Mouse (Mus musculus) lung, adult 18-20 months (tissue): ENCODE results near the gene Rnaseh2b.

Experiments used
- DNase-seq, 2 experiments: peaks; one replicate each; pipeline ENCODE4 v3.0.0; 2022; ENCODE audit warnings: mixed read lengths in 2 of 2

The Rnaseh2b gene

DNA sequence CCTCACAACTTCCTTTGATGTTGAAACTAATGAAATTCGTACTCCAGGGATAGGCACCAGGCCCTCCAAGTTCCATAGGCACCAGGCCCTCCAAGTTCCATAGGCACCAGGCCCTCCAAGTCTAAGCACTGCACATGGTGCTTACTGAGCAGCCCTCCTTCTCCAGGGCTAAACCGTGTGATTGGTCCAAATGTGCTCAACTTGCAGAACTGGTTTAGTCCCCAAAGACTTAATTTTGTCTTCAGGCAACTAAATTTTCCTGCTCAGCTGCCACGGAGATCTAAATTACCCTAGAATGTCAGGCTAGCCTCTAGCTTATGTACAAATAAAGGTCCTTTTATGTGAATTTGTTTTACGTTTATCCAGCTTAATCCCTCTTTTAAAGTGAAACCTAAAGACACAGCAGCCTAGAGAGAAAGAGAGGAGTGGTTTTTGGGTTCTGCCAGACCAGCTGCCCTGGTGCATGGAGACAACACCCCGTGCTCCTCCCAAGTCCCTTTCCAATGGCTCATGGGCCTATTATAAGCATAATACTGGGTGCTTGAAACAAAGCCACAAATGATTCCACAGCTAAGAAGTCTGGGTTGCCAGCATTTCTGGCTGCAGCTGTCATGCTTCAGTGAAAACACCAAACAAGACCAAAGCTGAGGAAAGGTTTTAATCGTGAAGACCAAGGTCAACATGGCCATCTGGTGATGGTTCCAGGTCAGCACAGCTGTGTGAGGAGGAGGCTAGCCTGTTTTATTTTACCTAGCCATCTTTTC is 30.4 kb downstream of the Rnaseh2b start:
- DNase-seq: no peak

DNA sequence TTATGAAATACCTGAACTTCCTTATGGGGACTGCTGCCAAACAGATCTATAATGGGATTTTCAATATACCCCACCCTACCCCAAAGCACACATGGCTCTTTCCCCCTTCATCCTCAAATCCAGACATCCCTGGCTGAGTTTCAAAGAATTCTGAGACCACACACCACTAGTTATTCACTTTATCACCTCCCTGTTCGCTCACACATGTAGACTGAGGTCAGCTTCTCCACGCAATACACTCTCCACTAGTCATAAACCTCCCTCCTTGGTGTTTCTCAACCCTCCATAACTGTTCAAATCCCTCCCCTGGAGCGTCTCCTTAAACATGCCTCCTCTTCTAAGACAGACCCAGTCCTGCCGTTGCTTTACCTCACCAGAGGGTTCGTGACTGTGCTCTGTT is 31.1 kb downstream of the Rnaseh2b start:
- no peak for DNase-seq

DNA sequence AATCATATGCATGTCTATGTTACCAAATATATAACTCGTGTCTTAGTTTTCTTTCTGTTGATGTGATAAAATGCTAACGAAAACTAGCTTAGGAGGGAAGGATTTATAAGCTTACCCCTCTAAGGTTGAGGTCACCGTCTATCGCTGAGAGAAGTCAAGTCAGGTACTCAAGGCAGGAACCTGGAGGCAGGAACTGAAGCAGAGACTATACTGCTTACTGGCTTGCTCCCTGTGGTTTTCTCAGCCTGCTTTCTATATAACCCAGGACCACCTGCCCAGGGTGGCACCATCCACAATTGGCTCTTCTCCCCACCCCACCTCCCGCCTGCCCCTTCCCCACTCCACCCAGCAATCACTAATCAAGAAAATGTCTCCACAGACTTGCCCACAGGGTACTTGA is 32.6 kb downstream of the Rnaseh2b start:
- DNase-seq: no peak

DNA sequence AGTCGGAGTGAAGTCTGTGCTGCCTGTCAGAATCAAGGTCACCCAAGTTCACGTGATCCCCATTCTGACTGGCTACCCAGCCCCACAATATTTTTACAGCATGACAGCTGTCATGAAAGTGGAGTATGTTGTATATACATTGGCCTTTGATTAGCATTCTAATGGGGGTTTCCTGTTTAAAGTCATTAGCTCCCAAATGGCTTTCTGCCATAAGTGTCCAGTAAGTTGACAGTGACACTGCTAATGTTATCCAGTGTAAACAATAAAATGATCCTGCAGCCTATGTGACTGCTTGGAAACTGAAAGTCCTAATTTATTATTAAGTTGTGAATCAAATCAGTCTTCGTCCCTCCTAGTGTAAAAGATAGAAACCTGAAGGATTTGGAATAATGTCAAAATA is 33.6 kb downstream of the Rnaseh2b start:
- DNase-seq: no peak

DNA sequence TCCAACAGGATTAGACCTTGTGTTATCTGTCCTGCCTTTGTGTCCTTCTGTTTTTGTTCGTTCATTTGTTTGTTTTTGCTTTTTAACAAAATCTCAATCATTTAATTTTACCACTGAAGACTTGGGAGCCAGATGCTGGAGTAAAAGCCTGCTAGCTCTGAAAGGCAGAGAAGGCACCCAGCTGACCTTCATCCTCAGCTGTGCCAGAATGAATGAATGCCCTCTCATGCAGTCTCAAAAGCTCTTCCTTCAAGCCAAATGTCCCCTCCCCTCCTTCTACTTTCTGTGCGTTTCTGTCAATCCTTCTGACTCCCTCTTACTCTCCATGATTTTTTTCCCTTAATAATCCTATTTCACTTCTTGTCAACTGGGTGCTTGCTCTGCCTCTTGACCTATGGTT is 34.8 kb downstream of the Rnaseh2b start:
- DNase-seq: no peak

DNA sequence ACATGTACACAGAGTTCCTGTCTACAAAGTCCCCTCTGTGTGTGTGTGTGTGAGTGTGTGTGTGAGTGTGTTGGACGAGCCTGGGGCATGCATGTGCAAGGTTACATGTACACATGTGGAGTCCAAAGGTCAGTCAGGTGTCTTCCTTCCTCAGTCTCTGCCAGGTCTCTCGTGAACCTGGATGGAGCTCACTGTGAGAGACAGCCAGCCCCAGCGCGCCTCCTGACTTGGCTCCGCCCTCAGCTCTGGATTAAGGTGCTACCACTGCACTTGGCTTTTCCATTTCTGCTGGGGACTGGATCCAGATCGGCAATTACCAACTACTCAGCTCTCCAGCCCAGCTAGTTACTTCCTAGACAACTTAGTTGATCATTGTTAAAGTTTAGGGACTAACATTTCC is 36.2 kb downstream of the Rnaseh2b start:
- DNase-seq: no peak

DNA sequence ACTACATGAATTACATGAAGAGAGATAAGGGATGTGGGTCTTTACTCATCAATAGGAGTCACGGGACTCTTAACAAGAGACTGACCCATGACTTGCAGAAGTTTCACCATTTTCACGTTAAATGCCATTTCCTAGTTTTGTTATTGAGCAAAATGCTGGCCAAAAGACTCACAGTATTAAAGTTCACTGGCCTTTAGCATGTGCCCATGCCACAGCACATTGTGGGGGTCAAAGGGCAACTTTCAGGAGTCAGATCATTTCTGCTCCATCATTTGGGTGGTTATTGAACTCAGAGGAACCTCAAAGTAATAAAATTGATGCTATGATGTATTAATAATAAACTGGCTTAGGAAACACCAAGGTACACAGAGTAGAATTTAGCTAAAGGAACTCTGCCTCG is 37.2 kb downstream of the Rnaseh2b start:
- no peak for DNase-seq

DNA sequence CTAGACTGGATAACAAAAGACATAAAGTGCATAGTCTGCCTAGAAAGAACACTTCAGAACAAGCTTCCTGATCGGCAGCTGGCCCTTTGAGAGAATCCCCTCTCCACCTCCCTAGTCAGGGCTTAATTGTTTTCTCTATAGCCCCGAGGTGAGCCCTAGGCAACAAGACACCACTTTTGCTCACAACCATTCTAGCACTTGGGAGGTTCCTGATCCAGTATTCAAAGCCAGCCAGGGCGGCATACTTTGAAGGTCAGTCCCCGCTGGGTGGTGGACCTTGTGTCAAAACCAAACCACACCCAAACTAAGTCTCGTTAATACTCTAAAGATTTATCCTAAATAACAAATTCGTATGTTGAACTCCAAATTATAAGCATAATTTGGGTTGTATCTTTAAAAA is 39.1 kb downstream of the Rnaseh2b start:
- DNase-seq: no peak

DNA sequence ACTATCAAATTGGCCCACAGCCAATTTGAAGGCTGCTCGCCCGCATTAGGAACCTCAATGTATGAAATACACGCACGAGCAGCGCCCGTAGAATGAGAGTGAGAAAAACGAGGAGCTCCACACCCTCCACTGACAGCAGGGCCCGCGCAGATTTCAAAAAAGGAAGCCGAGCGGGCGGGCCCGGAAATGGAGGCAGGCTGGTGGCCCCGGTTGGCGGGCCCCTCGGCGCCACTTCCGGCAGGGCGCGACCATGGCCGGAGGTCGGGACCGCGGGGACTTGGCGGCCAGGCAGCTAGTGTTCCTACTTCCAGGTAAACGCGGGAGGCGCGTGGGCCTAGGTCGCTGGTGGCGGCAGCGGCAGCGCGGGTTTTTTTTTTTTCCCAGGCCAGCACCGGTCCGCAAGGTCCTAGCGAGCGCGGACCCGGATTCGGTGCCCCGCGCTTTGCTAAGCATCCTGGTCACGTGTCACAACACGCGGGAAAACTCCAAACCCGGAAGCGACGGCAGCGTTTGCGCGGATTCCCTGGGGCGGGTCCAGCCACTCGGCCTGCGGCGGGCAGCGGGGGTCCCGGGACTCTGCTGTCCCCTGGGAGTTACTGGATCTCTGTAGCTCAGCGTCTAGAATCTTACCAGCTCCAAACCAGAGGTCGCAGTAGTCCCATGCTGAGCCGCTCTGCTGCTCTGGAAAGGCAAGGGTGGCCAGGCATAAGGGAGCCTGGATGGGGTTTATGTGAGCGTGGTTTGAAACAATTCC is 39.7 kb downstream of the Rnaseh2b start:
- peak; percentile 83 to 88 for DNase-seq

DNA sequence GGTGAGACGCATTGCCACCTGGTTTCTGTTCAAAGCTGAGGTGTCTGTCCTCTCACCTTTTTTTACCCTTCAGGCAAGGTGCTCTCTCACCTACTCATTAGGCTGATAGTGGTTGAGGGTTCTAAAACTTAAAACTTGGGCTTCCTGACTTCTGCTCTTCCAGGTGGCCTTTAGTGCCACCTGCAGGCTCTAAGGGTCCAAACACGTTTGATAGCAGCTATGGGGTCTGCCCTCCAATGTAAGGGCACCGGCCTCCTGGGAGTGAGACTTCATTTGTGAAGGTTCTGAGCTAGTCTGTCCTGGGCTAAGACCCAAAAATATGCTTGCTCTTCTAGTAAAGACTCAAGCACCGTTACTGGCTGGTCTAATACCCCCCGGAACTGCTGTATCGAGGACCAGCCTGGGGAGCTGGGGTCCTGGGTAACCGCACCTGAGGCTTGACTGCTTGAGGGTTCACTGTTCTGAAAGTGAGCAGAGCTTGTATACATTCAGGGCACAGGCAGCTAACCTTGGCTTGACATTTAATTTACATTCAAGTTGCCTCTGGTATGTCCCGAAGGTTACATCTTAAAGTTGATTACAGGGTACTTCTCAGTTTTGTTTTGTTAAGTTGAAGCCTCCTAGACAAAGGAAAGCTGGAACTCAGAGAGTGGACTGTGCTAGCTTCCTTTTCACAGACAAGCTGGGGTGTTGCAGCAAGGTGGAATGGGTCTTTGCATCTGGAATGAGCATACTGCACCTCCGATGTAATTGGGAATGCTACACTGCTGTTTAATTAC is 41.7 kb downstream of the Rnaseh2b start:
- no peak for DNase-seq

DNA sequence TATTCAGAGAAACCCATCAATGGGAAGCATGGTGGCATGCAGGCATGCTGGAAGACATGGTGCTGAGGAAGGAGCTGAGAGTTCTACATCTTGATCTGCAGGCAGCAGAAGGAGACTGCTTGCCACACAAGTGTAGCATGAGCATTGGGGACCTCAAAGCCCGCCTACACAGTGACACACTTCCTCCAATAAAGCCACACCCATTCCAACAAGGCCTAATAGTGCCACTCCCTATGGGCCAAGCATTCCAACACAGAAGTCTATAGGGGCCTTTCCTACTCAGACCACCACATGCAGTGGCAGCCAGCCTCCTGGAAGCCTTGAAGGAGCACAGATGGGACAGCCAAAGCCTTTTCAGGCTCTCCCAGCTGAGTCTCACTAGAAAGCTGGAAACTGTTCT is 46.8 kb downstream of the Rnaseh2b start:
- no peak for DNase-seq

DNA sequence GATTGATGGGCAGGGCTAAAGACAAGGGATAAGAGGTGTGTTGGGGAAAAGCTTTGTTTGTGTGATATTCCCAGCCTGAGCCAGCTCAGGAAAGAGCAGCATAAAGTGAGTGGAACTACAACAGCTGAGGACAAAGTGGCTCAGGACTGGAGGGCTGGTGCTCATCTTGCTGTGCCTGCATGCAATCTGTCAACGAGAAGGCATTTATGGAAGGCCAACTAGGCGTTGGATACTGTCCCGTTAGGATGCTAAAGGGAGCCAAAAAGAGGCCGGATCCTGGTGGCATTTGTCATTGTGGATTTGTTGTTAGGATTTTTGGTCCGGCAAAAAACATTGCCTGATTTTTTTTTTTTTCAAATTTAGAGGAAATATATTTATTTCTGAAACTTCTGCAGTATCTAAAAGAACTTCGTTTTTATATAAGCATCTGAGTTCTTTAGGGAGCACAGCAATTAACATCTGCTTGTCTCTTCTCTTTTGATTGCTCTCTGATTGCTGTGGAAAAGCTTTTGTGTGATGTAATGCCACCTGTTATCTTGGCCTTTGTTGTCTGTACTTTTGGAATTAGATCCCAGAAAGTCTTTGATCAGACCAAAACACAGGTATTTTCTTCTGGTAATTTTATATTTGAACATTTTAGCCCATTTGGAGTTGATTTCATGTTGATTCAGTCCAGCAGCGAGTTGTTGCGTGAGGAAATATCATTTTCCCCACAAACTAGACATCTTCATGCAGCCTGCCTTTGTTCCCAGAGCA is 49.7 kb downstream of the Rnaseh2b start:
- DNase-seq: no peak

DNA sequence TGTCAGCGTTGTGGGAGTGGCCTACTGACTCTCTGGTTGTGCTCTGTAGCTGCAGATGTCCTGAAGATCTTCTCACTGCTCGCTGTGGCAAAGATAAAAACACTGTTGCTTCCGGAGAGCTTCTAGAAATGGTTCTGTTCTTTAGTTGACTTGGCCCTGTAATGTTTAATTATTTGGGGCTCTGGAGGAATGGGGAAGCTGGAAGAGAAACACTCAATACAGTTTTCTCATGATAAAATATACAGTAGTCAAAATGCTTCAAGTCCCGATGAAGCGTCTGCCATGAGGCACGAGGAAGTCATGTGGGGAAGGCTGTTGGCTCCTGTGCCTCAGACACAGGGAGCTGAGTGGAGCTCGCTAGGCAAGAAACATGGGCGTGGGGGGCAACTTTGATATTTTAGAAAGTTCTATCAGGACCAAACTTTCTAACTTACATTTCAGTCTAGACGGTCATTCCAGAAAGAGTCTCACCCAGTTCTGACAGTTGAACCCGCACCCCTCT is 50.3 kb downstream of the Rnaseh2b start:
- no peak for DNase-seq

DNA sequence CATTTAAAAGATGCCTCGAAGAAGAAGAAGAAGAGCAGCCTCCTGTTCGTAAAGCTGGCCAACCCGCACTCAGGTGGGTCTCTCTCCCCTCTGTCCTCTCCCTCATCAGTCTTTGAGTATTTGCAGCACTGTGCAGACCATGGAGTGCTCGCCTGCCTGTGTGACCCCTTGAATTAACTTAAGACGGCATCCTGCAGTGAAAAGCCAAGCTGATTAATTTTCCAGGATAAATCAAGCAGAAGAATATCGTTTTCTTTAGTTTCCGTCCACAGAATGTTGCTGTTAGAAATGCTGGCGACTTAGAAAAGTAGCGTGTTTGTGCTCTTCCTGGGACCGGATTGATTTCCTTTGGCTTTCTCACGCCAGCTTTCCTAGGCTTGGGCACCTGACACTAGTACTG is 54.2 kb downstream of the Rnaseh2b start:
- DNase-seq: no peak

DNA sequence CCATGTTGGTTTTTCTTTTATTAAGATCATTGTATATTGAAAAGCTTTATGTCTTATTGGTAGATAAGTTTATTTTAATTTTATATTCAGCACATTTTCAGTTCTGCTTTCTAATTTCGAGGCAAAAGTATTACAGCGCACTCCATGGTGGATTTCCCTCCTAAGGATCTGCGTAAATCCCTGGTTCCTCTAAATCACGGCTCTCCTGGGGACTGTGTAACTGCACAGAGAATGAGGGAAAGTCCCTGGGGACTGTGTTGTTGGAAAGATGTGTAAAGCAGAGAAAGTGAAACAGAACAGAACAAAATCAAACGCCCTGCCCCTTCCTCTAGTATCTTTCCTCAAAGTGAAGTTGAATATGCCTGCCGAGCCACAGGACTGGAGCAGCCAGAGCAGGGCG is 54.7 kb downstream of the Rnaseh2b start:
- DNase-seq: no peak

DNA sequence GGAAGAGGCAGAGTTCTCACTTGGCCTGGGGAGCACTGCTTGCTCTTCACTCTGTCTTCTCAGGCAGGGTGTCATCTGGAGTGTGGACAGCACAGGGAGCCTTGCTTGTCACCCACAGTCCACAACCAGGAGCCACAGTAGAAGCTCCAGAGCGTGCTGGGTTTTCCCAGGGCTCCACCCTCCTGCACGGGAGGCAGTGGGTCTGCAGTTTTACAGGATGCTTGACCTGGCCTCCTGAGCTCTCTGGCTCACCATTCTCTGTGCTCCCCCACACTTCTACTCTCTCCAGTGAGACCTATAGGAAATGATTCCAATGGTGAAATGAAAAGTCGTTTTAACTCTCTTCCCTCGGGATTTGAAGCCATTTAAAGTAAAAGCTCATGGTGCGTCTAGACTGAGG is 57.4 kb downstream of the Rnaseh2b start:
- DNase-seq: no peak

DNA sequence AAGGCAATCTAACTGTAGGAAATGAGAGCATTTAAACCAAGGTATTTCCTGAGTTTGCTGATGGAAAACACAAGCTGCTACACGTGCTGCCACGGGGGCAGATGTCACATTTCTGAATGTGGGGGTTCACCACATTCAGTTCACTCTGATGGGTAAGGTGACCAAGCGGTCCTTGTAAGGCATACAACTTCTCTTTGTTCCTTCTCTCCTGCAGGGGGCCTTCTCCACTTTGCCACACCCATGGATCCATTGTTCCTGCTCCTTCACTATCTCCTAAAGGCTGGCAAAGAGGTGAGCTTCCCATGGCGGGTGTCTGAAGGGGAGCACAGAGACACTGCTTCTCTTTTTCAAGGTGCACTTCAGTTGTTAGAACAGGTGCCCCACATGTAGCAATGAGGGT is 57.8 kb downstream of the Rnaseh2b start:
- DNase-seq: no peak

DNA sequence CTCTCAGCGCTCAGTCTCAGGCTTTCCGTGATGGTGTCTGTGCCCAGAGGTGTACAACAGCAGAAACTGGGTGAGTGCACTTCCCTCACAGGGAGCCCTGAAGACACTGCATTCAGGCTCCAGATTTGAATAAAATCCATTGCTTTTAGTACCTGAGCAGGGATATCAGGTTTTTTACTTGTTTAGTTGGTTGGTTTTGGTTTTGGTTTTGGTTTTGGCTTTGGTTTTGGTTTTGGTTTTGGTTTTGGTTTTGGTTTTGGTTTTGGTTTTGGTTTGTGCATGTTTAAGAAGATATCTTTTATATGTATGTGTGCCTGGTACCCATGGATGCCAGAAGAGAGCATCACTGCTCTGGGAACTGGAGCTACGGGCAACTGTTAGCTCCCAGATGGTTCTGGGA is 58.5 kb downstream of the Rnaseh2b start:
- DNase-seq: no peak

DNA sequence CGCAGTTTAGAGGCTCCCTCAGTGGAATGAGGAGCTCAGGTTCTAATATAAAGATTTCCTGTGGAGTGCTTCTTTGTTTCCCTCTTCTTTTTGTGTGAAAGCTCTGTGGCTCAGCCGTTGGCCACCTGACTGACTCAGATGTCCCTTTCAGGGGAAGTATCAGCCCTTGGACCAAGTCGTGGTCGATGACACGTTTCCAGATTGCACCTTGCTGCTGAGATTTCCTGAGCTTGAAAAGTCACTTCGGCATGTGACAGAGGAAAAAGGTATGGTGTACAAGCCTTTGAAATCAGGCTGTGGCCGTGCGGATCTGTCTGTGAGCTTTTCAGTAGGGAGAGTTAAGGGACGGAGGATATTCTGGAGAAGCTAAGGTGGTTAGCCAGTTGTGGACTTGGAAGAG is 61.0 kb downstream of the Rnaseh2b start:
- DNase-seq: no peak

DNA sequence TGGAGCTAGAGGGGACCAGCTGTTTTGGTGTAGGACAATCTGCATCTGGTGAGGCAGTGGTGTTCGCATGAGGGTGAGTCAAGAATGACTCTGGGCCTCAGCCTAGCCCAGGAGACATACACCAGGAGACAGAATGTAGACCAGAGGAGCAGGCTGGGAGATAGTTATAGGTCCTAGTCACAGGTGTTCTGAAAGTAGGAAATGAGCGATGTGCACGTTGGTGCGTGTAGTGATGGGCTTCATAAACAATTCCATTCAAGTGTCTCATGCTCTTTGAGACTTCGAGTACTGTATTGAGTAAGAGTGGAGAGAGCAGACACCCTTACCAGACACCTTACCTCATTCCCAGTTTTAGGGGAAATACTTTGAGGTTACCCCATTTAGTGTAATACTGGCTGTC is 61.4 kb downstream of the Rnaseh2b start:
- DNase-seq: no peak

DNA sequence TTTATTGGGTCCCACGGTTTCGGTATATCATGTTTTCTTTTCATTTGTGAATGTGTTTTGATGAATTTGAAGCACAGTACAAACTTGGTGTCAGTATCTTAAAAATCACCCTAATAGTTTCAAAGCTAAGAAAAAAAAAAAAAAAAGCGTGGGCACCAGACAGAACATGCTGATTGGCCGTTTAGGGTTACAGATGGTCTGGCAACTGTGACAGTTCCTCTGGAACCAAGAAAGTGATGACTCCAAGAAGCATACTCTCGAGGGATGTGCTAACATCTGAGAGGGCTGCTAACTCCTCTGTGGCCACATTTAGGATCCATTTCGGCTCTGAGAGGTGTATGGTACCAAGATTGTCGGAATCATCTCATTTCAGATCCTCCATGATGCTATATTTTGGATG is 62.8 kb downstream of the Rnaseh2b start:
- no peak for DNase-seq

DNA sequence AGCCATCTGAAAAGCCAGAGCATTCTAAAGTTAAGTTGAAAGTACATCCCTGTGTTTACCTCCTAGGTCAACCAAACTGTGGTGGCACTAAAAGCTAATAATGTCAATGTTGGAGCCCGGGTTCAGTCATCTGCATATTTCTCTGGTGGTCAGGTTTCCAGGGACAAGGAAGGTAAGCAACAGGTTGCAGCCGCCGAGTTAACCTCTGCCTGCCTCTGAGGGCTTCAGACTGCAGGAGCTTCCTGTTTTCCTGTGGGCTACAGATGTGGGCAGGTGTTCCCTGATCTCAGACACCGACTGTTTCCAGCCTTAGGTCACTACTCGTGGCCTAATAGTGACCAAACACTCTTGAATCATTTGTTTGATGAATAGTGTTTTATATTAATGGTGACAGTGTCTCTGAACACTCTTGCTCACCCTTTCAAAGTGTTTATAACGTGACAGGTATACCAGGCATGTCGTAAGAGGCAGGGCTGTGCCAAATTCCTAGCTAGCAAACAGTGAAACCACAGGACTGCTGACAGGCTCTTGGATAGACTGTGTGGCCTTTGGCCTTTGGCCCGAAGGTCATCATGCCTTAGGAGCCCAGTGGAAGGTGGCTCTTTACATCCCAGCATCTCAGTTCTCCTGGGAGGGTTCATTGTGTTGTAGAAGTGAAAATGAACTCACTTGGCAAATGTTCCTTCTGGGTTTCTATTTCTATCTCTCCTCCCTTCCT is 69.0 kb downstream of the Rnaseh2b start:
- peak in 1 of 2 experiments; percentile 34 for DNase-seq
